22 mouse cellular contexts compared by ENCODE assay signal in genomic region chr14:60121572-60121971, GRCm38 (mm10).
DNase-seq lines count a peak whose midpoint lies in the region; ATAC-seq and TF ChIP-seq lines count a peak whose summit lies in the region.
"Had no signal": no experiment of that assay in that cellular context is flagged by ENCODE, and none has a peak within 500 bp of the region (broad histone marks: within the 10 kb centered on the region; RNA-seq: fewer than 3 reads in every experiment).

No protein-coding gene starts in this region.

- H3K27me3 ChIP-seq in midbrain, embryonic 10.5 days (ENCODE audit: low read depth, poor library complexity, severe bottlenecking) = no peaks in the 10 kb centered on the region
- no peaks in the 10 kb centered on the region for H3K27me3 ChIP-seq in midbrain, postnatal 0 days (ENCODE audit: insufficient read depth, low read length)
- no peaks in the 10 kb centered on the region for H3K27me3 ChIP-seq in midbrain, embryonic 11.5 days (ENCODE audit: control insufficient read depth, insufficient read depth, low read length)
- H3K27me3 ChIP-seq in midbrain, embryonic 14.5 days (ENCODE audit: control insufficient read depth, insufficient read depth, low read length) = no peaks in the 10 kb centered on the region
- H3K27me3 ChIP-seq: embryonic facial prominence, embryonic 15.5 days; heart, embryonic 15.5 days; hindbrain, embryonic 15.5 days had no signal

- H3K36me3 ChIP-seq in midbrain, embryonic 10.5 days = no peaks in the 10 kb centered on the region
- H3K36me3 ChIP-seq in midbrain, postnatal 0 days (ENCODE audit: insufficient read depth, low read length) = no peaks in the 10 kb centered on the region
- no peaks in the 10 kb centered on the region for H3K36me3 ChIP-seq in midbrain, embryonic 11.5 days (ENCODE audit: control insufficient read depth, insufficient read depth, low read length)
- H3K36me3 ChIP-seq in midbrain, embryonic 14.5 days (ENCODE audit: control insufficient read depth, insufficient read depth, low read length) = no peaks in the 10 kb centered on the region
- H3K36me3 ChIP-seq: embryonic facial prominence, embryonic 15.5 days; G1E; heart, embryonic 15.5 days; hindbrain, embryonic 10.5 days; hindbrain, embryonic 15.5 days had no signal

- no peak for TF ChIP-seq CTCF in midbrain, postnatal 0 days (IDR thresholded peaks at IDR 0.05)

- no peak overlapping the region for H3K4me3 ChIP-seq in midbrain, embryonic 10.5 days
- H3K4me3 ChIP-seq in midbrain, postnatal 0 days (ENCODE audit: low read depth, low read length) = no peak overlapping the region
- no peak overlapping the region for H3K4me3 ChIP-seq in midbrain, embryonic 11.5 days (ENCODE audit: low read depth, low read length)
- H3K4me3 ChIP-seq in midbrain, embryonic 14.5 days (replicated peaks; ENCODE audit: low read depth, low read length) = no peak overlapping the region
- H3K4me3 ChIP-seq: embryonic facial prominence, embryonic 15.5 days; gastrocnemius, adult 2 months; heart, embryonic 15.5 days; hindbrain, embryonic 10.5 days; hindbrain, embryonic 15.5 days had no signal

- H3K4me1 ChIP-seq in midbrain, embryonic 10.5 days = peaks cover 7% of the 10 kb centered on the region
- no peaks in the 10 kb centered on the region for H3K4me1 ChIP-seq in midbrain, postnatal 0 days (ENCODE audit: insufficient read depth, low read length)
- H3K4me1 ChIP-seq in midbrain, embryonic 11.5 days (ENCODE audit: control insufficient read depth, insufficient read depth, low read length) = no peaks in the 10 kb centered on the region
- H3K4me1 ChIP-seq in midbrain, embryonic 14.5 days (ENCODE audit: control insufficient read depth, insufficient read depth, low read length) = no peaks in the 10 kb centered on the region
- H3K4me1 ChIP-seq: hindbrain, embryonic 10.5 days; hindbrain, embryonic 15.5 days had no signal

- no peak for DNase-seq in midbrain, embryonic 10.5 days (ENCODE audit: low spot score)
- DNase-seq in midbrain, postnatal 0 days (ENCODE audit: low spot score) = no peak
- DNase-seq in midbrain, embryonic 11.5 days (ENCODE audit: low spot score, missing footprints) = peak; percentile 81
- DNase-seq in midbrain, embryonic 14.5 days = peak; percentile 59
- DNase-seq in retina, postnatal 7 days (ENCODE audit: low read depth, low spot score) = peak; percentile 34
- no peak for DNase-seq in layer of hippocampus, postnatal 10 days (ENCODE audit: low spot score in 2 of 2)
- DNase-seq in ovary, postnatal 14 days (ENCODE audit: low spot score) = no peak
- DNase-seq: adrenal gland, adult 8-10 months; adrenal gland, postnatal 36 days; cerebellum, adult 11 months; cerebellum, adult 8-10 months; cerebellum, postnatal 14 days; embryo, embryonic 11 days; forebrain, postnatal 0 days; gastrocnemius, adult 2 months; gastrocnemius, postnatal 25 days had no signal

- no peak overlapping the region for H3K4me2 ChIP-seq in midbrain, postnatal 0 days (ENCODE audit: low read depth, low read length, poor library complexity, severe bottlenecking)
- H3K4me2 ChIP-seq in midbrain, embryonic 11.5 days = peak overlapping the region; percentile 11; the same call in 1 of the 2 replicates
- no peak overlapping the region for H3K4me2 ChIP-seq in midbrain, embryonic 14.5 days (ENCODE audit: low read length)
- H3K4me2 ChIP-seq: embryonic facial prominence, embryonic 15.5 days; heart, embryonic 15.5 days; hindbrain, embryonic 15.5 days had no signal

- ATAC-seq in midbrain, postnatal 0 days (ENCODE audit: low FRiP score) = no peak
- ATAC-seq in midbrain, embryonic 11.5 days (ENCODE audit: low FRiP score) = no peak
- no peak for ATAC-seq in midbrain, embryonic 14.5 days (ENCODE audit: low FRiP score, low TSS enrichment)
- ATAC-seq: forebrain, postnatal 0 days; inflammation-experienced regulatory T-cells, adult 6 months had no signal

- 35% methylated on average over 10 of the region's 10 CpGs for WGBS in midbrain, embryonic 10.5 days
- WGBS in midbrain, postnatal 0 days = 30% methylated on average over 10 of the region's 10 CpGs
- 29% methylated on average over 10 of the region's 10 CpGs for WGBS in midbrain, embryonic 11.5 days
- WGBS in midbrain, embryonic 14.5 days = 23% methylated on average over 10 of the region's 10 CpGs

- no peaks in the 10 kb centered on the region for H3K9me3 ChIP-seq in midbrain, embryonic 10.5 days (replicated peaks)
- no peaks in the 10 kb centered on the region for H3K9me3 ChIP-seq in midbrain, postnatal 0 days (ENCODE audit: low read length)
- no peaks in the 10 kb centered on the region for H3K9me3 ChIP-seq in midbrain, embryonic 11.5 days (ENCODE audit: control insufficient read depth, low read length)
- H3K9me3 ChIP-seq in midbrain, embryonic 14.5 days (ENCODE audit: control insufficient read depth, low read length) = no peaks in the 10 kb centered on the region
- H3K9me3 ChIP-seq: embryonic facial prominence, embryonic 15.5 days; G1E; heart, embryonic 15.5 days; hindbrain, embryonic 10.5 days; hindbrain, embryonic 15.5 days had no signal

- H3K27ac ChIP-seq in midbrain, embryonic 10.5 days (replicated peaks) = peak overlapping the region; percentile 42; the same call in 1 of the 2 replicates
- no peak overlapping the region for H3K27ac ChIP-seq in midbrain, postnatal 0 days (ENCODE audit: low read depth, low read length)
- H3K27ac ChIP-seq in midbrain, embryonic 11.5 days (ENCODE audit: low read depth, low read length) = no peak overlapping the region
- no peak overlapping the region for H3K27ac ChIP-seq in midbrain, embryonic 14.5 days (replicated peaks; ENCODE audit: low read depth, low read length)
- H3K27ac ChIP-seq: embryonic facial prominence, embryonic 15.5 days; gastrocnemius, adult 2 months; heart, embryonic 15.5 days; hindbrain, embryonic 10.5 days; hindbrain, embryonic 15.5 days had no signal

- no peak overlapping the region for H3K9ac ChIP-seq in midbrain, postnatal 0 days (replicated peaks; ENCODE audit: low read length, poor library complexity, severe bottlenecking)
- H3K9ac ChIP-seq in midbrain, embryonic 11.5 days (ENCODE audit: low read length) = 0 out of 2 replicates have a peak overlapping the region, but pooled peaks have one; percentile 24
- no peak overlapping the region for H3K9ac ChIP-seq in midbrain, embryonic 14.5 days (replicated peaks; ENCODE audit: low read length)
- H3K9ac ChIP-seq: embryonic facial prominence, embryonic 15.5 days; forebrain, postnatal 0 days; heart, embryonic 15.5 days; hindbrain, embryonic 15.5 days had no signal

Comparison
In these comparisons a context has a peak if more than half of its experiments do, and no peak if none do; other contexts are left out.
1. DNase-seq: peak in midbrain, embryonic 11.5 days (single experiment), midbrain, embryonic 14.5 days (single experiment) and retina, postnatal 7 days (single experiment); none in midbrain, embryonic 10.5 days (single experiment), midbrain, postnatal 0 days (single experiment), layer of hippocampus, postnatal 10 days (0 of 2) and ovary, postnatal 14 days (single experiment).